10 mouse cellular contexts compared by ENCODE assay signal in genomic region chr8:30959436-30960180, GRCm38 (mm10).
DNase-seq lines count a peak whose midpoint lies in the region; ATAC-seq lines count a peak whose summit lies in the region.
"Had no signal": no experiment of that assay in that cellular context is flagged by ENCODE, and none has a peak within 500 bp of the region (broad histone marks: within the 10 kb centered on the region; RNA-seq: fewer than 3 reads in every experiment).

No protein-coding gene starts in this region.

- intact Hi-C loops in heart, postnatal 36 days (cut with DNase I) = no loop called here

- no peaks in the 10 kb centered on the region for H3K27me3 ChIP-seq in heart, embryonic 13.5 days (replicated peaks)
- no peaks in the 10 kb centered on the region for H3K27me3 ChIP-seq in liver, embryonic 16.5 days (ENCODE audit: control insufficient read depth, insufficient read depth, low read depth, low read length)

- H3K9me3 ChIP-seq in heart, embryonic 13.5 days = no peaks in the 10 kb centered on the region
- H3K9me3 ChIP-seq in liver, embryonic 16.5 days (replicated peaks; ENCODE audit: control insufficient read depth, low read length) = no peaks in the 10 kb centered on the region

- peak overlapping the region; percentile 46 for H3K4me3 ChIP-seq in heart, embryonic 13.5 days
- H3K4me3 ChIP-seq in liver, embryonic 16.5 days (ENCODE audit: low read depth, low read length) = no peak overlapping the region; the same call in 1 of the 2 replicates

- H3K4me1 ChIP-seq in heart, embryonic 13.5 days = peaks cover 7% of the 10 kb centered on the region
- H3K4me1 ChIP-seq in liver, embryonic 16.5 days (ENCODE audit: control insufficient read depth, low read depth, low read length) = no peaks in the 10 kb centered on the region

- H3K9ac ChIP-seq in heart, embryonic 13.5 days = peak overlapping the region; percentile 48; the same call in 1 of the 2 replicates
- H3K9ac ChIP-seq in liver, embryonic 16.5 days (ENCODE audit: low read depth, low read length) = no peak overlapping the region

- no peak for ATAC-seq in heart, embryonic 13.5 days (ENCODE audit: extremely low read depth, insufficient number of reproducible peaks, low FRiP score, low TSS enrichment)
- peak; percentile 88 to 92 for ATAC-seq in hematopoietic stem cell, adult 5-6 weeks (replicated peaks in 1 of 2; ENCODE audit: insufficient read depth in 1 of 2, low FRiP score in 2 of 2, low TSS enrichment in 1 of 2, low read depth in 1 of 2, poor library complexity in 2 of 2, severe bottlenecking in 2 of 2)
- ATAC-seq in liver, embryonic 16.5 days (ENCODE audit: low read depth) = no peak
- no peak for ATAC-seq in activated CD4-positive, CD25-positive, alpha-beta regulatory T cell, adult 4 months

- peak overlapping the region; percentile 70 for H3K4me2 ChIP-seq in heart, embryonic 13.5 days
- peak overlapping the region; percentile 24 for H3K4me2 ChIP-seq in liver, embryonic 16.5 days (ENCODE audit: low read depth, low read length)

- H3K27ac ChIP-seq in heart, embryonic 13.5 days (replicated peaks) = no peak overlapping the region
- H3K27ac ChIP-seq in liver, embryonic 16.5 days (ENCODE audit: low read length) = no peak overlapping the region

- DNase-seq in heart, postnatal 36 days = no peak
- DNase-seq in embryo, embryonic 10 days (ENCODE audit: low spot score) = peak; percentile 67
- DNase-seq in layer of hippocampus, postnatal 25 days (ENCODE audit: extremely low spot score in 1 of 2, low spot score in 1 of 2) = no peak
- no peak for DNase-seq in thymus, postnatal 36 days
- DNase-seq: adrenal gland, postnatal 36 days; thymus, postnatal 14 days had no signal

- no peaks in the 10 kb centered on the region for H3K36me3 ChIP-seq in heart, embryonic 13.5 days
- no peaks in the 10 kb centered on the region for H3K36me3 ChIP-seq in liver, embryonic 16.5 days (ENCODE audit: control insufficient read depth, insufficient read depth)

- WGBS in heart, embryonic 13.5 days = 42% methylated on average over 17 of the region's 17 CpGs
- 32% methylated on average over 17 of the region's 17 CpGs for WGBS in liver, embryonic 16.5 days (ENCODE audit: insufficient replicate concordance)

Comparison
In these comparisons a context has a peak if more than half of its experiments do, and no peak if none do; other contexts are left out.
1. ATAC-seq: peak in hematopoietic stem cell, adult 5-6 weeks (2 of 2); none in heart, embryonic 13.5 days (single experiment), liver, embryonic 16.5 days (single experiment) and activated CD4-positive, CD25-positive, alpha-beta regulatory T cell, adult 4 months (single experiment).